Mouse (Mus musculus) lung, adult 2 months (tissue): ENCODE results near the gene Taf3.

Experiments used
- CTCF ChIP-seq: fragments of 200-500 bp; IDR thresholded peaks from 2 replicates; pipeline ENCODE4 v1.5.1; 2011; ENCODE audit warnings: mild to moderate bottlenecking, low read length, control low read depth; ENCODE audit not compliant: insufficient read depth
- POLR2A ChIP-seq: fragments of 200-500 bp; IDR thresholded peaks from 2 replicates; pipeline ENCODE4 v1.6.1; 2011; ENCODE audit warnings: low read depth, mild to moderate bottlenecking, control low read depth, low read length, borderline replicate concordance; ENCODE audit errors: extremely low read depth

- TF ChIP-seq POLR2A (no peak), CTCF (no peak)
Measured at GRCm38 (mm10) chr2:9879092-9879491, 169.3 kb downstream of the Taf3 start.
